Comparison of ENCODE assay signal across 18 mouse cellular contexts in genomic region chr2:96714561-96714960, GRCm38 (mm10).
DNase-seq lines count a peak whose midpoint lies in the region; ATAC-seq lines count a peak whose summit lies in the region.
"Had no signal": no experiment of that assay in that cellular context is flagged by ENCODE, and none has a peak within 500 bp of the region (broad histone marks: within the 10 kb centered on the region; RNA-seq: fewer than 3 reads in every experiment).

No protein-coding gene starts in this region.

- H3K4me1 ChIP-seq in hindbrain, embryonic 12.5 days, result no peaks in the 10 kb centered on the region
- no peaks in the 10 kb centered on the region for H3K4me1 ChIP-seq in forebrain, embryonic 14.5 days (ENCODE audit: control insufficient read depth, insufficient read depth, low read length)
- H3K4me1 ChIP-seq: heart, embryonic 13.5 days had no signal

- no peak overlapping the region for H3K27ac ChIP-seq in hindbrain, embryonic 12.5 days
- H3K27ac ChIP-seq in forebrain, embryonic 14.5 days (ENCODE audit: low read depth, low read length), result no peak overlapping the region
- H3K27ac ChIP-seq: heart, embryonic 13.5 days had no signal

- H3K36me3 ChIP-seq in hindbrain, embryonic 12.5 days, result no peaks in the 10 kb centered on the region
- H3K36me3 ChIP-seq in forebrain, embryonic 14.5 days (ENCODE audit: control insufficient read depth, insufficient read depth, low read length), result no peaks in the 10 kb centered on the region
- H3K36me3 ChIP-seq: heart, embryonic 13.5 days had no signal

- H3K27me3 ChIP-seq in hindbrain, embryonic 12.5 days, result no peaks in the 10 kb centered on the region
- no peaks in the 10 kb centered on the region for H3K27me3 ChIP-seq in forebrain, embryonic 14.5 days (replicated peaks; ENCODE audit: control insufficient read depth, insufficient read depth, low read length)
- H3K27me3 ChIP-seq: heart, embryonic 13.5 days had no signal

- H3K9me3 ChIP-seq in hindbrain, embryonic 12.5 days (replicated peaks), result no peaks in the 10 kb centered on the region
- no peaks in the 10 kb centered on the region for H3K9me3 ChIP-seq in forebrain, embryonic 14.5 days (replicated peaks; ENCODE audit: control insufficient read depth, low read length)
- H3K9me3 ChIP-seq: heart, embryonic 13.5 days had no signal

- no peak overlapping the region for H3K9ac ChIP-seq in hindbrain, embryonic 12.5 days
- no peak overlapping the region for H3K9ac ChIP-seq in forebrain, embryonic 14.5 days (ENCODE audit: low read length)
- H3K9ac ChIP-seq: heart, embryonic 13.5 days; liver, postnatal 0 days had no signal

- peak; percentile 33 for DNase-seq in cerebellum, adult 9-10 months
- DNase-seq in cerebellum, adult 11-12 months, result no peak
- peak; percentile 77 for DNase-seq in brain, adult 2 months (ENCODE audit: low read depth, low spot score)
- peak; percentile 25 to 34 for DNase-seq in layer of hippocampus, adult 8-10 months (ENCODE audit: low spot score in 2 of 2)
- DNase-seq in right cerebral cortex, adult 2 months (ENCODE audit: low spot score in 2 of 2), result peak; percentile 15 to 40
- DNase-seq in forebrain, embryonic 14.5 days (ENCODE audit: low spot score), result no peak
- DNase-seq: adrenal gland, postnatal 10 days; B cell, adult 2 months; heart, adult 11 months; heart, postnatal 36 days; kidney, adult 18-20 months; kidney, postnatal 10 days; liver; liver, postnatal 0 days; lung, postnatal 14 days had no signal

- no peak overlapping the region for H3K4me2 ChIP-seq in hindbrain, embryonic 12.5 days (replicated peaks)
- H3K4me2 ChIP-seq in forebrain, embryonic 14.5 days (ENCODE audit: low read length), result no peak overlapping the region
- H3K4me2 ChIP-seq: heart, embryonic 13.5 days had no signal

- H3K4me3 ChIP-seq in hindbrain, embryonic 12.5 days, result no peak overlapping the region
- H3K4me3 ChIP-seq in forebrain, embryonic 14.5 days (ENCODE audit: low read depth, low read length), result no peak overlapping the region
- H3K4me3 ChIP-seq: heart, embryonic 13.5 days had no signal

- 86% methylated on average over 7 of the region's 7 CpGs for WGBS in hindbrain, embryonic 12.5 days
- WGBS in forebrain, embryonic 14.5 days, result 83% methylated on average over 7 of the region's 7 CpGs

- ATAC-seq in hindbrain, embryonic 12.5 days (ENCODE audit: low FRiP score), result no peak
- ATAC-seq in forebrain, embryonic 14.5 days, result no peak
- ATAC-seq: hindbrain, embryonic 16.5 days; liver, postnatal 0 days had no signal

Comparison
In these comparisons a context has a peak if more than half of its experiments do, and no peak if none do; other contexts are left out.
1. DNase-seq: peak in cerebellum, adult 9-10 months (single experiment), brain, adult 2 months (single experiment), layer of hippocampus, adult 8-10 months (2 of 2) and right cerebral cortex, adult 2 months (2 of 2); none in cerebellum, adult 11-12 months (single experiment) and forebrain, embryonic 14.5 days (single experiment).